Mouse (Mus musculus) ovary, adult 18-20 months (tissue): ENCODE measurements around the gene Hpd.
"Not testable (repeated sequence)": the region's sequence is repeated elsewhere in the genome, so short reads cannot be mapped to it uniquely, and the experiment has no call there.

Experiments
- DNase-seq: peaks from one replicate; pipeline ENCODE4 v3.0.0; 2022; ENCODE audit warnings: low spot score, mixed read lengths

The Hpd gene

DNA sequence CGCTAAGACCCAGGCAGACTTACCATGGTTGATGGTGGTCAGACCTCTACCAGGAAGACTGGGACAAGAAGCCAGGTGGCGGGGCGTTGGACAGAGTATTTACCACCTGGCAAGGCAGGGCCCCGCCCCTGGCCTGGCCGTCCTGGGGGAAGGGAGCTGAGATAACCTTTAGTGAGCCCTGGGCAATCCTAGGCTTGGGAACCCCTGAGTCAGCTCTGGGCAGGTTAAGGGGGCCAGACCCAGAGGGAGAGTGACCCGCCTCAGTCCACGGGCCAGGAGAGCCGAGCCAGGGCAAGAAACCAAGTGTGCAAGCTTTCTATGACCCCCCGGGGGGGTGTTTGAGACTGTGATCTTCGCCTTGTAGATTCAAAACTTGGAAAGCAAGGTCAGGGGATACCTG, at the start of gene Hpd:
Hpd (minus strand) TSS at position 77 of the 400 bp plus-strand sequence.
- no peak for DNase-seq

GRCm38 (mm10) chr5:123232180-123232579, 49.7 kb upstream of the Hpd start:
- no peak for DNase-seq

GRCm38 (mm10) chr5:123229296-123229695, 46.8 kb upstream of the Hpd start:
- DNase-seq: no peak

GRCm38 (mm10) chr5:123228524-123228922, 46.0 kb upstream of the Hpd start:
- DNase-seq: no peak

DNA sequence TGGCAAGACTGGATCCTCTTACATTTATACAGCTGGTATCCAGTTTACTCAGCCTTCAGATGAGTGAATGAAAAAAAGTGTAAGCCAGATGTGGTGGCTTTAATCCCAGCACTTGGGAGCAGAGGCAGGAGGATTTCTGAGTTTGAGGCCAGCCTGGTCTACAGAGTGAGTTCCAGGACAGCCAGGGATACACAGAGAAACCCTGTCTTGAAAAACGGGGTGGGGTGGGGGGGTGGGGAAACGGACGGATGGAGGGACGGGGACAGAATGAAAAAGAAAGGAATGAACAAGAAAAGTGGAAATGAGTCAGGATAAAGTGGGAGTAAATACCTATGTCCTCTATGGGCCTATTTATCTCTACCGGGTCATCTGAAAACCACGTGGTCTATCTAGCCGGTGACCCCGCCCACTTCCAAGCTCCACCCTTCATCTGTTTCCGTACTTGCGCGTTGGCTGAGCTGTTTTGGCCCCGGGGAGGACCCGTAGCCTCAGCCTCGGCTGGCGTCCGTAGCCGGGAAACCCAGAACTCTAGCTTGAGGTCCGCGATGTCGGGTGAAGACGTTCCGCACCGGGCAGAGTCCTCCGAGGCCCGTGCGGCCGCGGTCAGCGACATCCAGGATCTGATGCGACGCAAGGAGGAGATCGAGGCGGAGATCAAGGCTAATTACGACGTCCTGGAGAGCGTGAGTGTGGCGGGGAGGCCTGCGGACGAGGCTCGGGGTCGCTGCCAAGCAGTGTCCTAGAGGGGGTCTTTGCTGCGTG, 45.4 kb upstream of the Hpd start:
- DNase-seq: peak; percentile 90

GRCm38 (mm10) chr5:123226851-123227250, 44.3 kb upstream of the Hpd start:
- no peak for DNase-seq

DNA sequence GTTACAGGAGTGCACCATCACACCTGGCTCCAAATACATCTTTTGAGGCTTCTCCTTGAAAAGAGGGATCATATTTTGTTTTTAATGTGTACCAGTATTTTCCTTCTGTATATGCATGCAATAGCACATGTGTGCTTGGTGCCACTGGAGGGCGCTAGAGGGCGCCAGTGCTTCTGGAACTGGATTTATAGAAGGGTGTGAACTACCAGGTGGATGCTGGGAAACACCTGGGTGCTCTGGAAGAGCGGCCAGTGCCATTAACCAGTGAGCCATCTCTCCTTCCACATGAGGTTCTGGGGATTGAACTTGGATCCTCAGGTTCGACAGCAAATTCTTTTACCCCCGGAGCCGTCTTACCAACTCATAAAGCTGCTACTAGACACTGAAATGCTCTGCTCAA, 41.3 kb upstream of the Hpd start:
- DNase-seq: not testable (repeated sequence)

DNA sequence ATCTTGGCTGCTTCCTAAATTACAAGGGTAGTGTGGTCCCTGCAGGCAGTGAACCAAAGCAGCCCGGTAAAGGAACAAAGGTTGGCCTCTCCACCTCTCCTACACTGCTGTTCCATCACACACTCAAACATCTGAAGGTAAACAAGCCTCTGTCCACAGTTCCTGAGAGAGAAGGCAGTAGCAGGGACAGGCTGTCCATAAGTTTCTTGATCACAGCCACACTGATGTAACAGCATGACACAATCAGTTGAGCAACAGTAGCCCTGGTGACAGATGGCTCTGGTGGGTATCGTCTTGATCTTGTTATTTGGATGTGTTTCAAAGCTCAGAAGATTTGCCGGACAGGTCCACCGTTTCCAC, 40.5 kb upstream of the Hpd start:
- DNase-seq: no peak

GRCm38 (mm10) chr5:123222346-123223050, 40.0 kb upstream of the Hpd start:
- not testable (repeated sequence) for DNase-seq

GRCm38 (mm10) chr5:123203591-123203990, 21.1 kb upstream of the Hpd start:
- DNase-seq: not testable (repeated sequence)

DNA sequence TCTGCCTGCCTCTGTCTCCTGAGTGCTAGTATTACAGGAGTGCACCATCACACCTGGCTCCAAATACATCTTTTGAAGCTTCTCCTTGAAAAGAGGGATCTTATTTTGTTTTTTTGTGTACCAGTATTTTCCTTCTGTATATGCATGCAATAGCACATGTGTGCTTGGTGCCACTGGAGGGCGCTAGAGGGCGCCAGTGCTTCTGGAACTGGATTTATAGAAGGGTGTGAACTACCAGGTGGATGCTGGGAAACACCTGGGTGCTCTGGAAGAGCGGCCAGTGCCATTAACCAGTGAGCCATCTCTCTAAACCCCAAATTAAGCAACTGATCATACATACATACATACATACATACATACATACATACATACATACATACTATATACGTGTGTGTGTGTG, 20.2 kb upstream of the Hpd start:
- not testable (repeated sequence) for DNase-seq

GRCm38 (mm10) chr5:123201987-123202386, 19.5 kb upstream of the Hpd start:
- no peak for DNase-seq

DNA sequence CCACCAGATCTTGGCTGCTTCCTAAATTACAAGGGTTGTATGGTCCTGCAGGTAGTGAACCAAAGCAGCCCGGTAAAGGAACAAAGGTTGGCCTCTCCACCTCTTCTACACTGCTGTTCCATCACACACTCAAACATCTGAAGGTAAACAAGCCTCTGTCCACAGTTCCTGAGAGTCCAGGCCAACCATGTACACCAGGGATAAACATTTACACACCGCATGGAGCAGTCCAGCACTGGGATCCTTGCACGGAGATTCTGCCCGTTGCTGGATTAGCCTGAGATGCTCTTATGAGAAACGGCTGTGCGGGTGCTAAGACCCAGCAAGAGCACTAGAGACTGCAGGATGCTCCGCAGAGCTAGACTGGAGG, 19.0 kb upstream of the Hpd start:
- DNase-seq: no peak

DNA sequence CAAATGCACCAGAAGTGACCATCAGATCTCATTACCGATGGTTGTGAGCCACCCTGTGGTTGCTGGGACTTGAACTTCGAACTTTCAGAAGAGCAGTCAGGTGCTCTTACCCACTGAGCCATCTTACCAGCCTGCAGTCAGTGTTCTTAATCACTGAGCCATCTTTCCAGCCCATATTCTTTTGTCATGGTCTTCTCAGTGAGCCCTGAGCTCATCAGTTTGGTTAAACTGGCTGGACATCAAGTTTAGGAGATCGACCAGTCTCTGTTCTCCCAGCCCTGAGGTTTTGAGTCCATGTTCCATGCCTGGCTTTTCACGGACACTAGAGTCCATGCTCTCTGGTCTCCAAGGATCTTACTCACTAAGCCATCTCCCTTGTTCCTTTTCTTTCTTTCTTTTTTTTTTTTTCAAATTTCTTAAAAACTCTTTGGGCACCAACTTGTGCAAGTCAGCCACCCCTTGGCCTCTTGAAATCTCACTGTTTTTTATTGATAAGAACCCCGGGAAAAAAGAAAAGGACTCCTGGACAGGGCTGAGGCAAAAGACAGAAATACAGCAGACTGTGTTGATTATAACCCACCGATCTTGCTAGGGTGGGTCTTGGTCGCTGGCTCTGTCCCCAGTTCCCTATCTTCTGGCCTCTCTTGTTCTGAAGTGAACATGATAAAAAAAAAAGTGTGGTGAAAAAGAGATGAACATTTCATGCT, 18.4 kb upstream of the Hpd start:
- DNase-seq: not testable (repeated sequence)

DNA sequence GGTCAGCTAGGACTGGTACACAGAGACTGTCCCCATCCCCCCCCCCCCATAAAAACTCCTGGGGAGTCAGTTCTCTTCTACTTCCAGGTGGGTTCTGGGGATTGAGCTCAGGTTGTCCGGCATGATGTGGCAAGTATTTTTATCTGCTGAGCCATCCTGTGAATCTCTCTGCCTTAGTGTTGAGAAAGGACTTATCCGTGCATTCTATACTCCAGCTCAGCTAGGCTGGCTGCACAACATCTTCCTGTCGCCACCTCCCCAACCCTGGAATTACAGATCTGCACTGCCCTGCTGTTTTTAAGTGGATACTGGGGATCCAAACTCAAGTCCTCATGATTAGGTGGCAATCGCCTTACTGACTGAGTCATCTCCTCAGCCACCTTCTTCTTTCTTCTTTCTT, 16.0 kb upstream of the Hpd start:
- DNase-seq: no peak

- DNase-seq: no peak
Observed at GRCm38 (mm10) chr5:123196746-123197145, 14.2 kb upstream of the Hpd start.

DNA sequence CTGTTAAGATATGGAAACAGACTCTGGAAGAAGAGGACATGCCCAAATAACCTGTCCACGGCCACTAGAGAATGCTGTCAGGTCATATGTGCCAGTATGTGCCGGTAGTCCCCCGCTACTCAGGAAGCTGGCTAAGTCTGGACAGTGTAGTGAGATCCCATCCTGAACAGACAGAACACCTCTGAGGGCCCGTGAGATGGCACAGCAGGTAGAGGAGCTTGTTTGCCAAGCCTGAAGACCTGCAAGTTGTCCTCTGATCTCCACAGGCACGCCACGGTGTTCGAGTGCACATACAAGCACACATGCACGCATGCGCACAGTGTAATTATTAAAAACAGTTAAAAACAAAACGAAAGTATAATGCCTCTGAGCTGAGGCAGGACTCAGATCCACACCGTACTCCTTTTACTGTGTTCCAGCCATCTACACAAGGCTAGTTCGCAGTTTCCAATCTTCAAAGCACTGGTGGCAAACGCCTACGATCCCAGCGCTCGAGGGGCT, 13.0 kb upstream of the Hpd start:
- no peak for DNase-seq

- no peak for DNase-seq
Observed at GRCm38 (mm10) chr5:123194856-123195255, 12.3 kb upstream of the Hpd start.

- DNase-seq: no peak
Observed at GRCm38 (mm10) chr5:123193436-123193835, 10.9 kb upstream of the Hpd start.

- no peak for DNase-seq
Observed at GRCm38 (mm10) chr5:123192606-123193150, 10.2 kb upstream of the Hpd start.

- no peak for DNase-seq
Observed at GRCm38 (mm10) chr5:123191427-123191826, 8.9 kb upstream of the Hpd start.

DNA sequence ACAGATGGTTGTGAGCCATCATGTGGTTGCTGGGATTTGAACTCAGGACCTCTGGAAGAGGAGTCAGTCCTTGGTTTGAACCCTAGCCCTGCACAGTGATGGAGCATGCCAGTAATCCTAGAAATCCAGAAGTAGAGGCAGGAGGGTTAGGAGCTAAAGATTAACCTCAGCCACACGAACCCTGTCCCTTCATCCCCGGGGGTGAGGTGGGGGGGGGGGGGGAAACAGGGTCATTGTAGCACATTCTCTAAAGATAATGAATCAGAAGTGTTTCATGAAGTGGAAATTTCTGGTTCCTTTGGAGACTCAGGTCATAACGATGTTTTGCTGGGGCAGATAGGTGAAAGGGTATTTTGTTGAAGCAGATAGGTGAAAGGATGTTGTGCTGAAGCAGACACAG, 8.4 kb upstream of the Hpd start:
- no peak for DNase-seq

DNA sequence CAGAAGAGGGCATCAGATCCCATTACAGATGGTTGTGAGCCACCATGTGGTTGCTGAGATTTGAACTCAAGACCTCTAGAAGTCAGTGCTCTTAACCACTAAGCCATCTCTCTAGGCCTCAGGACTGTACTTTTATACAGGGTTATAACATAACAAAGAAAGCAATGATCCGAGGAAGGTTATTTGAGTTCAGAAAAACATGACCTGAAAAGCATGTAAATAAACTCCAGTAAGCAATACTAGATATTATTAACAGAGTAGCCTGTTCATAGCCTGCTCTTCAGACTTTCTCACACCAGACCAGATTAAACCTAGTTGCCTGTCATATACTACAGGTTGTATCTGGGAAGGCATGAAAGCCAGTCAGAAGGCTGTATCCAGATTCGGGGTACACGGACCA, 4.8 kb upstream of the Hpd start:
- no peak for DNase-seq
